Mouse (Mus musculus): ENCODE data around the gene Fgf15. TPM values are rescaled to one million over a fixed set of nuclear protein-coding genes. Genes with fewer than 3 reads are reported as not detected.

Gene Fgf15
- total and polyA plus RNA-seq, 3 experiments, result not detected

DNA sequence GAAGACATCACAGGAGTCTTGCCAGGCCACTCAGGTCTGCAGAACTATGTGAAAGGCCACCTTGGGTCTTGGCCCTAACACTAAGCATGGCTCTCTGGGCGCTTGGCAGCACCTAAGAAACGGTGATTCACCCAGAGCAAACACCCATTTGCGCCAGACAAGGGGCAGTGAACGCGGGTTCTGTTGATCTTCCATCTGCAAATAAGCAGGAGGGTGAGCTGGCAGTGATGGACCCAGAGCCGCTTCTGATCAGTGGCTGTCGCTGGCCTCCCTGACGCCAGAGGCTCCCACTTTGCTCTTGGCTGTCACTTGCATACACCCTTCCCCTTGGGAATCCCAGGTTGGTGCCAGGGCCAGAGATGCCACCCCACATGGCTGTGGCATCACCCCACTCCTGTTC is 33.2 kb downstream of the Fgf15 start:
- TF ChIP-seq TCF12 (IDR thresholded peaks at IDR 0.05; ENCODE audit: low read depth, low read length) (no peak), JUND (conservative IDR thresholded peaks at IDR 0.05; ENCODE audit: low read depth, low read length) (no peak), PAX5 (IDR thresholded peaks at IDR 0.05; ENCODE audit: low read length) (no peak), TBP (conservative IDR thresholded peaks at IDR 0.05; ENCODE audit: low read depth, low read length) (no peak), MAZ (IDR thresholded peaks at IDR 0.05; ENCODE audit: low read depth, low read length) (no peak), ETS1 (conservative IDR thresholded peaks at IDR 0.05; ENCODE audit: low read depth, low read length) (no peak), ZKSCAN1 (IDR thresholded peaks at IDR 0.05; ENCODE audit: borderline replicate concordance, low read depth, low read length) (no peak), RCOR1 (conservative IDR thresholded peaks at IDR 0.05; ENCODE audit: low read depth, low read length) (no peak), CTCF (conservative IDR thresholded peaks at IDR 0.05 in 1 of 2, IDR thresholded peaks at IDR 0.05 in 1 of 2; ENCODE audit: low read depth in 2 of 2, low read length in 2 of 2) (no peak), MYC (IDR thresholded peaks at IDR 0.05; ENCODE audit: low read depth, low read length) (no peak), POLR2AphosphoS2 (IDR thresholded peaks at IDR 0.05; ENCODE audit: low read depth, low read length) (no peak), ZNF384 (IDR thresholded peaks at IDR 0.05; ENCODE audit: low read depth, low read length) (no peak), MXI1 (IDR thresholded peaks at IDR 0.05; ENCODE audit: low read depth, low read length) (no peak)
- no peak overlapping the region for H3K4me3 ChIP-seq (replicated peaks in 1 of 3; ENCODE audit: low read depth in 2 of 3, low read length in 2 of 3, poor library complexity in 1 of 3)
- H3K4me2 ChIP-seq (ENCODE audit: insufficient read depth, low read depth, poor library complexity, severe bottlenecking), result no peak overlapping the region
- no peaks in the 10 kb centered on the region for H3K9me3 ChIP-seq (replicated peaks; ENCODE audit: low read length)
- peaks cover 2 to 14% of the 10 kb centered on the region in 2 experiments; a peak in 3 of 4 replicates for H3K4me1 ChIP-seq (ENCODE audit: control insufficient read depth in 1 of 2, insufficient read depth in 2 of 2)
- no peaks in the 10 kb centered on the region for H3K79me2 ChIP-seq (replicated peaks; ENCODE audit: control insufficient read depth, extremely low read depth, insufficient read depth, poor library complexity, severe bottlenecking)
- in situ Hi-C loops (cut with MboI; ENCODE audit: low pct_ligation_motif_present, low pct_unique_long_range_greater_than_20kb, low sequenced_read_pairs), result no loop called here
- H3K9ac ChIP-seq (ENCODE audit: insufficient read depth, low read depth), result no peak overlapping the region
- dilution Hi-C loops (cut with MboI; ENCODE audit: extremely low pct_ligation_motif_present, extremely low pct_unique_long_range_greater_than_20kb, low sequenced_read_pairs), result no loop called here
- H3K27me3 ChIP-seq (replicated peaks), result no peaks in the 10 kb centered on the region
- H3K27ac ChIP-seq (ENCODE audit: insufficient read depth, low read depth), result no peak overlapping the region
- no peak for DNase-seq (ENCODE audit: extremely low read depth)
- peaks cover 0 to 41% of the 10 kb centered on the region in 2 experiments for H3K36me3 ChIP-seq (replicated peaks in 1 of 2; ENCODE audit: control insufficient read depth in 1 of 2, insufficient read depth in 1 of 2, low read length in 1 of 2)

DNA sequence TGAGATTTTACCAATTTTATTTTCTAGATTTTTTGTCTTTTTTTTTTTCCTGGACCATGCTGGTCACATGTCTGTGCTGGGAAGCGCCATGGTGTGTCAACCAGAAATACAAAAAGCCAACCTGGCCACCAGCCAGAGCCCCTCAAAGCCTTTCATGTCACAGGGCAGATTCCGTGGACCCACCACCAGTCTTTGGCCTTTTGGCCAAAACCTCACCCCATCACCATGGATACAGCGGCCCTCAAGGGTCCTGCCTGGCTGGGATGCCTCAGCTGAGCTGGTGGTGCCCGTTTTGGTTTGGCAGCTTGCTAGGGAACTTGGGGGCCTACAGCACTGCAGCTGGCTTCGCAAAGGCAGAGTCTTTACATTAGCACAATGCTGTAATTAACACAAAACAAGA is 33.6 kb downstream of the Fgf15 start:
- no peak for DNase-seq (ENCODE audit: extremely low read depth)
- Histone ChIP-seq H3K36me3 (replicated peaks in 1 of 2; ENCODE audit: control insufficient read depth in 1 of 2, insufficient read depth in 1 of 2, low read length in 1 of 2) (peaks cover 0 to 38% of the 10 kb centered on the region in 2 experiments), H3K4me2 (ENCODE audit: insufficient read depth, low read depth, poor library complexity, severe bottlenecking) (no peak overlapping the region), H3K9me3 (replicated peaks; ENCODE audit: low read length) (no peaks in the 10 kb centered on the region), H3K27me3 (replicated peaks) (peaks cover 4% of the 10 kb centered on the region), H3K4me3 (replicated peaks in 1 of 3; ENCODE audit: low read depth in 2 of 3, low read length in 2 of 3, poor library complexity in 1 of 3) (no peak overlapping the region), H3K79me2 (replicated peaks; ENCODE audit: control insufficient read depth, extremely low read depth, insufficient read depth, poor library complexity, severe bottlenecking) (no peaks in the 10 kb centered on the region), H3K9ac (ENCODE audit: insufficient read depth, low read depth) (no peak overlapping the region), H3K27ac (ENCODE audit: insufficient read depth, low read depth) (no peak overlapping the region), H3K4me1 (ENCODE audit: control insufficient read depth in 1 of 2, insufficient read depth in 2 of 2) (peaks cover 2 to 14% of the 10 kb centered on the region in 2 experiments; a peak in 3 of 4 replicates)
- in situ Hi-C loops (cut with MboI; ENCODE audit: low pct_ligation_motif_present, low pct_unique_long_range_greater_than_20kb, low sequenced_read_pairs) (no loop called here), dilution Hi-C loops (cut with MboI; ENCODE audit: extremely low pct_ligation_motif_present, extremely low pct_unique_long_range_greater_than_20kb, low sequenced_read_pairs) (no loop called here)
- TF ChIP-seq MXI1 (IDR thresholded peaks at IDR 0.05; ENCODE audit: low read depth, low read length), result no peak
- TF ChIP-seq JUND (conservative IDR thresholded peaks at IDR 0.05; ENCODE audit: low read depth, low read length), result no peak
- no peak for TF ChIP-seq TBP (conservative IDR thresholded peaks at IDR 0.05; ENCODE audit: low read depth, low read length)
- no peak for TF ChIP-seq ZNF384 (IDR thresholded peaks at IDR 0.05; ENCODE audit: low read depth, low read length)
- no peak for TF ChIP-seq KAT2A (IDR thresholded peaks at IDR 0.05; ENCODE audit: insufficient replicate concordance, low read length)
- TF ChIP-seq POLR2A (IDR thresholded peaks at IDR 0.05; ENCODE audit: low read depth, low read length), result no peak
- TF ChIP-seq CTCF (conservative IDR thresholded peaks at IDR 0.05 in 1 of 2, IDR thresholded peaks at IDR 0.05 in 1 of 2; ENCODE audit: low read depth in 2 of 2, low read length in 2 of 2), result no peak
- no peak for TF ChIP-seq SIN3A (IDR thresholded peaks at IDR 0.05; ENCODE audit: low read length)
- no peak for TF ChIP-seq ELF1 (IDR thresholded peaks at IDR 0.05; ENCODE audit: low read depth, low read length)
- TF ChIP-seq HCFC1 (IDR thresholded peaks at IDR 0.05; ENCODE audit: low read depth, low read length), result no peak
- TF ChIP-seq USF2 (conservative IDR thresholded peaks at IDR 0.05; ENCODE audit: low read depth, low read length), result no peak
- TF ChIP-seq CHD1 (IDR thresholded peaks at IDR 0.05; ENCODE audit: low read depth, low read length), result no peak
- no peak for TF ChIP-seq JUN (IDR thresholded peaks at IDR 0.05; ENCODE audit: insufficient read depth, low read depth, low read length)
- TF ChIP-seq ZKSCAN1 (IDR thresholded peaks at IDR 0.05; ENCODE audit: borderline replicate concordance, low read depth, low read length), result no peak
- TF ChIP-seq BHLHE40 (IDR thresholded peaks at IDR 0.05; ENCODE audit: low read depth, low read length), result no peak

Measured in CH12.LX (cell line).